Mouse (Mus musculus) thymus, adult 2 months (tissue): Measurements from ENCODE around the gene Calhm2.

Experiments used
- CTCF ChIP-seq: fragments of 200-500 bp; IDR thresholded peaks from 2 replicates; pipeline ENCODE4 v1.5.1; 2012; ENCODE audit warnings: mild to moderate bottlenecking, control low read depth, low read length, moderate library complexity, borderline replicate concordance; ENCODE audit not compliant: control insufficient read depth, poor library complexity, insufficient read depth; ENCODE audit errors: extremely low read depth
- POLR2A ChIP-seq: fragments of 200-500 bp; IDR thresholded peaks from 2 replicates; pipeline ENCODE4 v1.6.1; 2012; ENCODE audit warnings: mild to moderate bottlenecking, low read length, control low read depth, moderate library complexity; ENCODE audit not compliant: control insufficient read depth, poor library complexity, insufficient read depth; ENCODE audit errors: extremely low read depth

DNA sequence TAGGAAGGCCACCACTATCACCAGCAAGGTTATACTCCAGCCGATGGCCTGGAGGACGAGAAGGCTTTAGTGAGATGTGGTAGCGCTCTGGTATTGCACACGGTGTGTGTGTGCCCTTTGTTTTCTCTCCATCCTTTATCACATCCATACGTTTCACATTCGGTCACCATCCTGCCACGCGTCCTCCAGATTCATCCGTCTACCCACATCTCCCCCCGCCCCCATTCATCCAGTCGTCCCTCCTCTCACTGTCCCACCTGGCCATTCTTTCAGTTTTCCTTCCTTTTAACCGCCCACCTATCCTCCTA, 13.9 kb upstream of the Calhm2 start:
- TF ChIP-seq CTCF (no peak), POLR2A (no peak)
